Mouse (Mus musculus): ENCODE measurements around the gene Arl4d. TPM values are rescaled to one million over a fixed set of nuclear protein-coding genes. Genes with fewer than 3 reads are reported as not detected.

Gene Arl4d
- polyA plus RNA-seq, 1 experiment from 2014 or later: 8.4 TPM

DNA sequence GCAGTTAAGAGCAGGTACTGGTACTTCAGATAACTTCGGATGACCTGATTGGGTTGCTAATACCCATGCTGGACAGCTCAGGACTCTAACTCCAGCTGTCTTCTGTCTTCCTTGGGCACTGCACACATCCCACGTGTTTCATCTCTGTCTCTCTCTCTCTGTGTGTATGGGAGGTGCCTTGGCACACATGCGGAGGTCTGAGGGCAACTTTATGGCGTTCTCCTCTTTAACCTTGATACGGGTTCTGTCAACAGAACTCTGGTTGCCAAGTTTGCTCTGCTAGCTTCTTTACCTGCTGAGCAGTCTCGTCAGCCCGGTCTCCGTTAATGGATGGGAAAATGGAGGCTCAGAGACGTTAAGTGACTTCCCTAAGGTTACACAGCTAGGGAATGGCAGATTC lies 47.5 kb downstream of the Arl4d start:
- H3K9me3 ChIP-seq: no peaks in the 10 kb centered on the region
- no peaks in the 10 kb centered on the region for H3K36me3 ChIP-seq
- no peak overlapping the region for H3K9ac ChIP-seq (replicated peaks)
- H3K4me1 ChIP-seq (replicated peaks): peaks cover 2% of the 10 kb centered on the region; the same call in 1 of the 2 replicates
- H3K4me3 ChIP-seq (replicated peaks): no peak overlapping the region
- no peak overlapping the region for H3K27ac ChIP-seq
- H3K27me3 ChIP-seq: no peaks in the 10 kb centered on the region
- H3K4me2 ChIP-seq (replicated peaks): no peak overlapping the region
- whole genome bisulfite sequencing: 89% methylated on average over 9 of the region's 9 CpGs
- ATAC-seq: no peak

DNA sequence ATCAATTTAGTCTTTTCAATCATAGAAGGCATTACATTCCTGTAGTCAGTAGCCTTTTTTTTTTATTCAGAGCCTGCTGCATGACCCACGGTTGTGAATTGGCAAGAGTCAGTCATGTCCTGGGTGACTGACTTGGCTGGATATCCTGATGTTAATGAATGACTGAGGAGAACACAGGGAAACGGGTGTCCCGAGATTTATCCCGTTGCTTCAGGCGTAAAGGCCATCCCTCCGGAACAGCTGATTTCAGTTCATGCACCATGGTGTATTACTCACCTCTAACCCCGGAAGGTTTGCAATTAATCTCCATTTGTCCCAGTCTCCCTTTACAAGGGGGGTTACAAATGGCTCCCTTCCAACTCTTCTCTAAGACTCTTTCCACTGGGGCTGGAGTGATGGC lies 48.7 kb downstream of the Arl4d start:
- no peaks in the 10 kb centered on the region for H3K27me3 ChIP-seq
- H3K9me3 ChIP-seq: no peaks in the 10 kb centered on the region
- H3K36me3 ChIP-seq: no peaks in the 10 kb centered on the region
- H3K4me1 ChIP-seq (replicated peaks): peaks cover 11% of the 10 kb centered on the region
- no peak overlapping the region for H3K4me2 ChIP-seq (replicated peaks)
- no peak overlapping the region for H3K27ac ChIP-seq
- no peak overlapping the region for H3K9ac ChIP-seq (replicated peaks)
- no peak overlapping the region for H3K4me3 ChIP-seq (replicated peaks)
- WGBS: 60% methylated on average over 7 of the region's 7 CpGs
- no peak for ATAC-seq

Other genes starting within 250 kb of the Arl4d start
- 94.8 and 101 TPM in 2 replicates for gene Aarsd1, start 247.9 kb upstream of the Arl4d start, polyA plus RNA-seq (2015; fragmentation: Nextera tagmentation; extraction: Ambion mirVana)
- 6.6 and 8.5 TPM in 2 replicates for gene Gm27029, start 240.7 kb upstream of the Arl4d start, polyA plus RNA-seq (2015; fragmentation: Nextera tagmentation; extraction: Ambion mirVana)
- gene Rundc1, start 240.5 kb upstream of the Arl4d start, polyA plus RNA-seq (2015; fragmentation: Nextera tagmentation; extraction: Ambion mirVana): 26.2 and 26.4 TPM in 2 replicates
- gene Ptges3l, start 240.2 kb upstream of the Arl4d start, polyA plus RNA-seq (2015; fragmentation: Nextera tagmentation; extraction: Ambion mirVana): 2.0 and 2.6 TPM in 2 replicates
- 303 and 310 TPM in 2 replicates for gene Rpl27, start 223.2 kb upstream of the Arl4d start, polyA plus RNA-seq (2015; fragmentation: Nextera tagmentation; extraction: Ambion mirVana)
- gene Ifi35, start 217.1 kb upstream of the Arl4d start, polyA plus RNA-seq (2015; fragmentation: Nextera tagmentation; extraction: Ambion mirVana): 2.2 and 2.3 TPM in 2 replicates
- 102 and 117 TPM in 2 replicates for gene Rnd2, start 200.5 kb upstream of the Arl4d start, polyA plus RNA-seq (2015; fragmentation: Nextera tagmentation; extraction: Ambion mirVana)
- 79.5 and 91.5 TPM in 2 replicates for gene Vat1, start 199.3 kb upstream of the Arl4d start, polyA plus RNA-seq (2015; fragmentation: Nextera tagmentation; extraction: Ambion mirVana)
- 4.7 and 5.3 TPM in 2 replicates for gene Brca1, start 113.6 kb upstream of the Arl4d start, polyA plus RNA-seq (2015; fragmentation: Nextera tagmentation; extraction: Ambion mirVana)
- gene Nbr1, start 113.4 kb upstream of the Arl4d start, polyA plus RNA-seq (2015; fragmentation: Nextera tagmentation; extraction: Ambion mirVana): 113 and 116 TPM in 2 replicates
- gene Tmem106a, start 83.3 kb upstream of the Arl4d start, polyA plus RNA-seq (2015; fragmentation: Nextera tagmentation; extraction: Ambion mirVana): 2.1 and 2.7 TPM in 2 replicates
- gene Gm11634, start 66.3 kb upstream of the Arl4d start, polyA plus RNA-seq (2015; fragmentation: Nextera tagmentation; extraction: Ambion mirVana): not detected in 2 replicates
- 21.7 and 24.8 TPM in 2 replicates for gene Rdm1, start 38.3 kb upstream of the Arl4d start, polyA plus RNA-seq (2015; fragmentation: Nextera tagmentation; extraction: Ambion mirVana)
- gene Dhx8, start 67.4 kb downstream of the Arl4d start, polyA plus RNA-seq (2015; fragmentation: Nextera tagmentation; extraction: Ambion mirVana): 39.0 and 41.4 TPM in 2 replicates
- gene Etv4, start 119.8 kb downstream of the Arl4d start, polyA plus RNA-seq (2015; fragmentation: Nextera tagmentation; extraction: Ambion mirVana): 1.9 and 4.1 TPM in 2 replicates
- gene Meox1, start 228.8 kb downstream of the Arl4d start, polyA plus RNA-seq (2015; fragmentation: Nextera tagmentation; extraction: Ambion mirVana): 0.12 and 0.13 TPM in 2 replicates